Mouse (Mus musculus) limb, embryonic 14.5 days (tissue): ENCODE measurements at regions not wholly inside any gene's neighbourhood (a gene's known extent, or its start where the extent isn't known, plus 50 kb on each side); places are given as distances from the start of the nearest gene placed in this dataset.

Source experiments
- ATAC-seq: fragments of 200-750 bp; cut with Nextera tagmentation; 2 replicates; pipeline ENCODE4 v1.8.0; 2017; ENCODE audit warnings: low read depth, moderate number of reproducible peaks, moderate TSS enrichment; ENCODE audit not compliant: low FRiP score
- DNase-seq: peaks from one replicate; pipeline ENCODE4 v3.0.0-alpha.2; 2015; ENCODE audit warnings: low spot score
- H3K27ac ChIP-seq: fragments of 300-500 bp; sonication (generic); replicated peaks from 2 replicates; pipeline ENCODE4 v1.5.1; 2014; ENCODE audit warnings: low read depth, mild to moderate bottlenecking, low read length, moderate library complexity, mixed read lengths
- H3K27me3 ChIP-seq: fragments of 300-500 bp; sonication (generic); 2 replicates; pipeline ENCODE4 v1.6.1; 2014; ENCODE audit warnings: low read length, mixed read lengths; ENCODE audit not compliant: control insufficient read depth, insufficient read depth
- H3K36me3 ChIP-seq: fragments of 300-500 bp; sonication (generic); 2 replicates; pipeline ENCODE4 v1.6.1; 2014; ENCODE audit warnings: mild to moderate bottlenecking, low read length, moderate library complexity, mixed read lengths; ENCODE audit not compliant: control insufficient read depth, insufficient read depth
- H3K4me1 ChIP-seq: fragments of 300-500 bp; sonication (generic); 2 replicates; pipeline ENCODE4 v1.6.1; 2014; ENCODE audit warnings: antibody characterized with exemption, low read length, mixed read lengths; ENCODE audit not compliant: control insufficient read depth, insufficient read depth
- H3K4me2 ChIP-seq: fragments of 300-500 bp; sonication (generic); replicated peaks from 2 replicates; pipeline ENCODE4 v1.6.1; 2014; ENCODE audit warnings: low read depth, mild to moderate bottlenecking, low read length, moderate library complexity; ENCODE audit not compliant: severe bottlenecking
- H3K4me3 ChIP-seq: fragments of 300-500 bp; sonication (generic); replicated peaks from 2 replicates; pipeline ENCODE4 v1.5.1; 2014; ENCODE audit warnings: low read length
- H3K9ac ChIP-seq: fragments of 300-500 bp; sonication (generic); 2 replicates; pipeline ENCODE4 v1.6.1; 2014; ENCODE audit warnings: mild to moderate bottlenecking, low read depth, low read length, moderate library complexity; ENCODE audit not compliant: severe bottlenecking
- H3K9me3 ChIP-seq: fragments of 300-500 bp; sonication (generic); 2 replicates; pipeline ENCODE4 v1.6.1; 2016; ENCODE audit warnings: low read length; ENCODE audit not compliant: control insufficient read depth
- POLR2A ChIP-seq: fragments of 200-500 bp; IDR thresholded peaks from 2 replicates; pipeline ENCODE4 v1.8.0; 2012; ENCODE audit warnings: inconsistent platforms, mild to moderate bottlenecking, moderate library complexity, borderline replicate concordance; ENCODE audit not compliant: insufficient read depth, insufficient read length; ENCODE audit errors: extremely low read depth
- WGBS: fragments of 180-500 bp; shearing (Covaris S2); extraction: QIAGEN DNeasy Blood & Tissue Kit; methylation state at CpG from one replicate; pipeline ENCODE4 v1.1.7; 2014; 5-methylcytosine and 5-hydroxymethylcytosine counted together

DNA sequence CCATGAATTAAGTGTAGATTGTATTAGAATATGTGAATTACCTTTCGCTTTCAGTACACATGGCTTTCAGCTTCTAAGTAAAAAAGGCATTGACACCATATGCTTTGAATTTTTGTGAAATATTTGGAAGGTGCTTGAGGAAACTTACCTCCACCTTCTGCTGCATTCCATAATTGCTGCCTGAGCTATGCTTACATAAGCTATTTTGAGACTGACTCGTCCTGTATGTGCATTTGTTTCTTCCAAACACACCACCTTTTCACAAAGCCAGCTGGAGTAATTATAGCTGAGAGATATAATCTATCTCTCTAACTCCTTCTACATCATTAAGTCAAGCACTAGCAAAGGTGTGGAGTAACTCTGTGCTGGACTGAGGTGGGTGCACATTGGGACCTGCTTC lies 224.0 kb upstream of the Pitrm1 start:
- H3K4me1 ChIP-seq, result no peaks in the 10 kb centered on the region
- DNase-seq, result no peak
- no peaks in the 10 kb centered on the region for H3K36me3 ChIP-seq
- no peaks in the 10 kb centered on the region for H3K27me3 ChIP-seq
- no peak overlapping the region for H3K27ac ChIP-seq
- WGBS, result 55% methylated on average over 2 of the region's 2 CpGs
- no peaks in the 10 kb centered on the region for H3K9me3 ChIP-seq
- H3K4me2 ChIP-seq, result no peak overlapping the region
- no peak for TF ChIP-seq POLR2A
- no peak overlapping the region for H3K4me3 ChIP-seq
- ATAC-seq, result no peak
- H3K9ac ChIP-seq, result no peak overlapping the region

DNA sequence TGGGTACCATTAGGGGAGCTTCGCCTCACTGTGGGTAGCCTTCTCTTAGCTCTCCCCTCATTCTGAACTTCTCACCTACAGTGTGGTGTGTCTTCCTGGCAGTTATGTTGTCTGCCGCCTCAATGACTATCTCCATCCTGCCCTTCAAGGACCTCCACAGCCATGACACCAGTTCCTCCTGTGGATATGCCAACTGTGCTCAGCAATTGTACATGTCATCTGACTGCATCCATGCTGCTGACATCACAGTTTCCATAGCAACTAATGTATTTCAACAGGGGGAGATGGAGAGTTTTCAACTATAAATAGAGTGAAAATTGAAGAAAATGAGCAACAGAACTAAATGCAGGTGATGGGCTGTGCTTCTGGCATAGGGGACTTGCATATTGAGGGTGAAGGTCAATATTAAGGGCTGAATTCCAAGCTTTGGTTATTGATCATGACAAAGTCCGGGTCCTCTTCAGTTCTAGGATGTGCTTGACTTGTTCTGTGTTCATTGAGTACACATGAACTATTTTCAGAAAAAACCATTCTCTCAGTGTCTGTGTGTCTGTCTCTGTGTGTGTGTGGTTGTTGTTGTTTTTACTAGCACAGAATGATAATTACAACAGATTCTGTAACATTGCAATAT lies 217.5 kb upstream of the Pitrm1 start:
- ATAC-seq (no peak), DNase-seq (no peak)
- H3K36me3 ChIP-seq, result no peaks in the 10 kb centered on the region
- H3K9ac ChIP-seq, result no peak overlapping the region
- 93% methylated on average over 3 of the region's 3 CpGs for WGBS
- H3K4me2 ChIP-seq, result no peak overlapping the region
- H3K4me3 ChIP-seq, result no peak overlapping the region
- no peak overlapping the region for H3K27ac ChIP-seq
- H3K4me1 ChIP-seq, result no peaks in the 10 kb centered on the region
- no peaks in the 10 kb centered on the region for H3K27me3 ChIP-seq
- no peaks in the 10 kb centered on the region for H3K9me3 ChIP-seq
- TF ChIP-seq POLR2A, result no peak

DNA sequence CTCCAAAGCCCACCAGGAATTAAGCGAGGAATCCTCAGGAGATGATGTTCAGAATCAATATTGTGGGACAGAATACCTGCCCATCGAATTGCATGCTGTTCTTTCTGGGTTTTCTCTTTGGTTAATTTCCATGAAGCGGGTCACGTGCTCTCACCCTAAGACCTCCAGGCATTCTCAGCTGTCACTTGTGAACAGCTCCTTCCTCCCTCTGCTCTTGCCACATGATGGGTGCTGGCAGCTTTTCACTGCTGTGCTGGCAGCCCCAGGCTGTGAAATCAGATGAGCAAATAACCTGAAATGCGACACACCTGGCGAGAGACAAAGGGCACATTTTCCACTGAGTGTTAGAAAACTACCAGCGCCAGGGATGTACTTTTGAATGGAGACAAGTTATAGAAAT lies 207.8 kb upstream of the Pitrm1 start:
- ATAC-seq (no peak), DNase-seq (peak; percentile 8)
- Histone ChIP-seq H3K9ac (no peak overlapping the region), H3K27ac (no peak overlapping the region), H3K4me1 (no peaks in the 10 kb centered on the region), H3K36me3 (no peaks in the 10 kb centered on the region), H3K9me3 (no peaks in the 10 kb centered on the region), H3K27me3 (no peaks in the 10 kb centered on the region), H3K4me3 (no peak overlapping the region), H3K4me2 (no peak overlapping the region)
- TF ChIP-seq POLR2A, result no peak
- 68% methylated on average over 7 of the region's 7 CpGs for WGBS

DNA sequence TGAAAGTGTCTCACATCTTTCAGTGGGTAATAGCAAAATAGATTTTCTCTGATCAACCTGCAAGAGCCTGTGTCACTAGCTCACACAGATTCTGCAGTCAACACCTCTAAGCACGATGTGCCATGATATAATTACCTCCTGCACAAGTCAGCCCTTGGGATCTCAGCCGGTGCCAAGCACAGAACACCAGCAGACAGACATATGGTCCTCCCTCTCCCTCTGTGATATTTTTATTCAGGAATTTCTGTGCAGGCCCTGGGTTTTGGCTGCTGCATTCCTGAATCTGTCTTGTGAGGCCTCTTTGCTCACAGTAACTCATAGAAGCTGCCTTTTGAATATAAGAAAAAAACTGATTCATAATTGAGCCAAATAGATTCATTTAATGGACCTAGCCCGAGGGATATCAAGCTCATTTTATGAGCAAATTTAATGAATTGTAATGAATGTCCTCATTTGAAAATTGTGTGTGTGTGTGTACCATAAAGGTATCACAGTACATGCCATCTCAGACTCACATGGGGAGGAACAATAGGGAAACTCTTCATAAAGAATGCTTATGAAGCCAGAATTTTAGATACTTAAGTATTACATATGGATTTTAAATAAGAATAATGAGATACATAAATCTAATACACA lies 206.7 kb upstream of the Pitrm1 start:
- Histone ChIP-seq H3K27me3 (no peaks in the 10 kb centered on the region), H3K9ac (no peak overlapping the region), H3K9me3 (no peaks in the 10 kb centered on the region), H3K4me2 (no peak overlapping the region), H3K36me3 (no peaks in the 10 kb centered on the region), H3K4me1 (no peaks in the 10 kb centered on the region), H3K27ac (no peak overlapping the region), H3K4me3 (no peak overlapping the region)
- no peak for DNase-seq
- 48% methylated on average over 3 of the region's 3 CpGs for WGBS
- no peak for ATAC-seq
- TF ChIP-seq POLR2A, result no peak

DNA sequence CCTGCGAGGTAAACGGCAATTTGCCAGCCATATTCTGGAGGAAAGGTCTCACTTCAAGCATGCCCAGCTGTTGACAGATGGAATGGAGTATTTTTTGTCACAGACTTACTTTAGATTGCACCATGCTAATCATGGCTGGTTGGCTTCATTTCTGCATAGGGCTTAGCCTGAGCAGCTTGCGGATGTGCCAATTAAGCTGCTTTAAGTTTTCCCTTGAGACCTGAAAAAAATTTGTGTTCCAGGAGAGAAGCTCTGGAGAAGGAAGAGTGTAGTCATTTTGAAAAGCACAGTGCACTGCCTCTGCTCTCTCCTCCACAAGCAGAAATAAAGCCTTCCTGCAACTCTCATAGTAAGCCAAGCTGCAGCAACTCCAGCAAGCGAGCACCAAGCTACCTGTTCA lies 182.8 kb upstream of the Pitrm1 start:
- H3K4me1 ChIP-seq, result no peaks in the 10 kb centered on the region
- H3K9ac ChIP-seq, result no peak overlapping the region
- no peak for TF ChIP-seq POLR2A
- no peaks in the 10 kb centered on the region for H3K27me3 ChIP-seq
- no peak for DNase-seq
- 72% methylated on average over 4 of the region's 4 CpGs for WGBS
- ATAC-seq, result no peak
- H3K4me2 ChIP-seq, result no peak overlapping the region
- no peaks in the 10 kb centered on the region for H3K9me3 ChIP-seq
- H3K36me3 ChIP-seq, result no peaks in the 10 kb centered on the region
- no peak overlapping the region for H3K4me3 ChIP-seq
- H3K27ac ChIP-seq, result no peak overlapping the region

DNA sequence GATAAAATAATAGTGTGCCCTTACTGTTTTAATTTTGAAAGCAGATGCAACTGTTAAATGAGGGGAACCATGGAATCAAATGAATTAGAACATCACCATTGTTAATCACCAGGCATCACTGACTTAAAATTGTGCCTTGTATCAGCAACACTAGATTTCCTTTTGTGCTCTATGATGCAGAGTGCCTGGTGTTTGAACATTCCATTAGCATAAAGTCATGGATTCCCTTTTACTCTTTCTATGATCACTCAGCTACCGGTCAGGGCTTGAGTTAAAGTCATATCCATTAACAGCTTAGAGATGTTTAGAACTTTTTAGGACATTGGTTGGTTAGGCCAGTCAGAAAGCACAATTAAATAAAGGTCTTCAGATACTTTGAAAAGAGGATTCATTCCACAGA lies 180.3 kb upstream of the Pitrm1 start:
- Histone ChIP-seq H3K4me1 (no peaks in the 10 kb centered on the region), H3K9ac (no peak overlapping the region), H3K27me3 (no peaks in the 10 kb centered on the region), H3K9me3 (no peaks in the 10 kb centered on the region), H3K36me3 (no peaks in the 10 kb centered on the region), H3K4me2 (no peak overlapping the region), H3K4me3 (no peak overlapping the region), H3K27ac (no peak overlapping the region)
- no peak for TF ChIP-seq POLR2A
- WGBS, result 81% methylated on average over 1 of the region's 1 CpGs
- ATAC-seq (no peak), DNase-seq (no peak)
